Mouse (Mus musculus): ENCODE measurements at regions not wholly inside any gene's neighbourhood (a gene's known extent, or its start where the extent isn't known, plus 50 kb on each side); places are given as distances from the start of the nearest gene placed in this dataset.

DNA sequence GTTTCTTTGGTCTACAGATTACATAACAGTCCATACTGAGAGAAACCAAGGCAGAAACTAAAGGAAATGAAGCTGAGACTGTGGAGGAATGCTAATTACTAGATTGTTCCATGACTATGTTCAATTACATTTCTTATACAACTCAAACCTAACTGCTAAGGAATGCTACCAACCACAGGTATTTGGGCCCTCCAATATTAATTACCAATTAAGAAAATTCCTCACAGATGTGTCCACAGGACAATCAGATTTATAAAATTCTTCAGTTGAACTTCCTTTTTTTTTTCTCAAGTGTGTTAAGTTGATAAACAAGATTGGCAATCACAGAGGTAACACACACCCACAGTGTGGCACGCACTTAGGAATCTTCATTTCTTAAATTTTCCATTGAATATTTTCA is 196.8 kb upstream of the A730009L09Rik start:
- no peak for ATAC-seq (replicated peaks; ENCODE audit: poor library complexity)

GRCm38 (mm10) chr16:84321569-84321968 is 193.4 kb upstream of the A730009L09Rik start:
- no peak for ATAC-seq (replicated peaks; ENCODE audit: poor library complexity)

- no peak for ATAC-seq (replicated peaks; ENCODE audit: poor library complexity)
Observed at GRCm38 (mm10) chr16:84330293-84330692, 184.6 kb upstream of the A730009L09Rik start.

GRCm38 (mm10) chr16:84346089-84346488 is 168.8 kb upstream of the A730009L09Rik start:
- ATAC-seq (replicated peaks; ENCODE audit: poor library complexity): peak; percentile 98

DNA sequence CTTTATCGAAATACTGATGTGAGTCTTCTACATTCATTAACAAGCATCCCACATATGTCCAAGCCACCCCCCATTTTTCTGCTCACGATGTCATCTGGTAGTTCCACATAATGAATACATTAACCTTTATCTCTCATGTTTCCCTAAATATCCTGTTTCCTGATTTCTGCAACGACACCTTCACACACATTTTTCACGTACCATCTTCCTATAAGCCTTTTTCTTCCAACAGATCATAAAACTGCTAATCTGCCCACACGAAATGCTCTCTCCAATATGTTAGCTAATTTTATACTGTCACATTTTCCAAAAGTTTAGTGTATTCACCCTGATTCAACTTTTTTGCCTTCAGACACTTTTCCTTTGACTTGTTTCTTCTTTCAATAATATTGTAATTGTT is 159.8 kb upstream of the A730009L09Rik start:
- ATAC-seq (replicated peaks; ENCODE audit: poor library complexity): no peak

GRCm38 (mm10) chr16:84365969-84366368 is 149.0 kb upstream of the A730009L09Rik start:
- ATAC-seq (replicated peaks; ENCODE audit: poor library complexity): no peak

GRCm38 (mm10) chr16:84368928-84369682 is 145.8 kb upstream of the A730009L09Rik start:
- no peak for ATAC-seq (replicated peaks; ENCODE audit: poor library complexity)

GRCm38 (mm10) chr16:84378461-84378860 is 136.5 kb upstream of the A730009L09Rik start:
- ATAC-seq (replicated peaks; ENCODE audit: poor library complexity): no peak

- no peak for ATAC-seq (replicated peaks; ENCODE audit: poor library complexity)
Observed at GRCm38 (mm10) chr16:84391756-84392155, 123.2 kb upstream of the A730009L09Rik start.

- ATAC-seq (replicated peaks; ENCODE audit: poor library complexity): no peak
Observed at GRCm38 (mm10) chr16:84394895-84395294, 120.0 kb upstream of the A730009L09Rik start.

DNA sequence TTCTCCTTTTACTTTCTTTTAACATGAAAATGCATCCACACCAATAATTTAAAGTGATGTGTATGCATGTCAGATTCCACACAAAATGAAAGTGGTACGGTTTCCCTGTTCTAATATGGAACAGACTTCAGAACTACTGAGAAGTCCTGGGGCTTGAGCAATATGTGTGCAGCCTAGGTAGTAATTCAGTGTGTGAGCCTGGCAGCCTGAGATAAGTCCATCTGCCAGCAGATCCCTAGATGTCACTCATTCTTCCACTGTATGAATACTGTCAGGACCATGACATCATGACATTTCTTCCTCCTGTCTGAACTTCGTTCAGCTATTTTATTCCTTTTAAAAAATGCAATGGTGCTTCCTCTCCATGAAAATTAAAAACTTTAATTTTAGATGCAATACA is 93.3 kb upstream of the A730009L09Rik start:
- ATAC-seq (replicated peaks; ENCODE audit: poor library complexity): no peak

GRCm38 (mm10) chr16:84426990-84427540 is 87.9 kb upstream of the A730009L09Rik start:
- ATAC-seq (replicated peaks; ENCODE audit: poor library complexity): no peak

- ATAC-seq (replicated peaks; ENCODE audit: poor library complexity): no peak
Observed at GRCm38 (mm10) chr16:84456596-84456995, 58.3 kb upstream of the A730009L09Rik start.

GRCm38 (mm10) chr16:84462150-84462549 is 52.8 kb upstream of the A730009L09Rik start:
- ATAC-seq (replicated peaks; ENCODE audit: poor library complexity): no peak
